Mouse (Mus musculus) kidney, postnatal 4 days (tissue): ENCODE measurements around the gene Oat.

ENCODE experiments used
- DNase-seq, 2 experiments: peaks; one replicate each; pipeline ENCODE4 v3.0.0; 2021; ENCODE audit warnings: mixed read lengths in 2 of 2

Gene Oat

GRCm38 (mm10) chr7:132576116-132576650 is at the start of gene Oat:
Oat (minus strand) TSS chr7:132576398.
- peak; percentile 95 to 97 for DNase-seq

- no peak for DNase-seq
Measured at GRCm38 (mm10) chr7:132624161-132624560, 48.0 kb upstream of the Oat start.

GRCm38 (mm10) chr7:132619975-132620918 is 44.0 kb upstream of the Oat start:
- no peak for DNase-seq

GRCm38 (mm10) chr7:132619549-132619948 is 43.4 kb upstream of the Oat start:
- no peak for DNase-seq

- no peak for DNase-seq
Measured at GRCm38 (mm10) chr7:132617021-132617564, 40.9 kb upstream of the Oat start.

GRCm38 (mm10) chr7:132616391-132616790 is 40.2 kb upstream of the Oat start:
- DNase-seq = no peak

GRCm38 (mm10) chr7:132615346-132615745 is 39.1 kb upstream of the Oat start:
- no peak for DNase-seq

GRCm38 (mm10) chr7:132611530-132611929 is 35.3 kb upstream of the Oat start:
- no peak for DNase-seq

- DNase-seq = peak; percentile 86 to 91
Measured at GRCm38 (mm10) chr7:132610468-132611318, 34.5 kb upstream of the Oat start, which contains the start of gene Lhpp. Lhpp (plus strand) TSS chr7:132610638.

GRCm38 (mm10) chr7:132608316-132609020 is 32.3 kb upstream of the Oat start:
- no peak for DNase-seq

GRCm38 (mm10) chr7:132605689-132606088 is 29.5 kb upstream of the Oat start:
- DNase-seq = no peak

GRCm38 (mm10) chr7:132604720-132605119 is 28.5 kb upstream of the Oat start:
- no peak for DNase-seq

GRCm38 (mm10) chr7:132600926-132601325 is 24.7 kb upstream of the Oat start:
- DNase-seq = no peak

- DNase-seq = no peak
Measured at GRCm38 (mm10) chr7:132600026-132600425, 23.8 kb upstream of the Oat start.

- DNase-seq = peak; percentile 28 to 48
Measured at GRCm38 (mm10) chr7:132599071-132599975, 23.1 kb upstream of the Oat start, which contains the start of gene Nkx1-2. Nkx1-2 (minus strand) TSS chr7:132599637.

- DNase-seq = peak; percentile 38 to 48
Measured at GRCm38 (mm10) chr7:132597251-132598041, 21.2 kb upstream of the Oat start.

- DNase-seq = no peak
Measured at GRCm38 (mm10) chr7:132596557-132597250, 20.5 kb upstream of the Oat start.

GRCm38 (mm10) chr7:132595787-132596186 is 19.6 kb upstream of the Oat start:
- DNase-seq = no peak

GRCm38 (mm10) chr7:132594325-132594724 is 18.1 kb upstream of the Oat start:
- DNase-seq = no peak
